Mouse (Mus musculus): ENCODE results near the gene Vmn1r55.
"Not testable (repeated sequence)": the region's sequence is repeated elsewhere in the genome, so short reads cannot be mapped to it uniquely, and the experiment has no call there.

Gene Vmn1r55

DNA sequence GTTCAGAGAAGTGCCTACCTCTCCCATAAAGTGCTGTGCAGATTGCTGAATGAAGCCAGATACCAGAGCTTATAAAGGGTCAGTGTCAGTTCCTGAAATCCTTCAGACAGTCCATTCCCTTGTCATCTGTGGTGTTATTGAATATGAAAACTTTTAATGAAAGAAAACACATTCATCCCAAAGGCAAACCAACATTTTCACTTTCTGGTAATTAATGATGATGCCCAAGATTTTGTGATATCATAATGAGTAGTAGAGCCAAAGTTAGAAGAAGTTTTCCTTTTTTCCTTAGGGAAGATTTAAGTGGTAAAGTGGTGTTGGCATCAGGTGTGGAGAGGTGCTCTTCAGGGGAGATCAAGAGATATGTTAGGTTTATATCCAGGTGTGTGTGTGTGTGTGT, at the start of gene Vmn1r55:
TSS of gene Vmn1r55 (minus strand) at position 101 of the 400 bp plus-strand sequence.
- not testable (repeated sequence) for DNase-seq (ENCODE audit: low spot score in 2 of 2)

- DNase-seq (ENCODE audit: low spot score in 2 of 2), result not testable (repeated sequence)
These were observed 47.2 kb upstream of the Vmn1r55 start, which contains the start of gene Vmn1r56 for GRCm38 (mm10) chr7:5196647-5197046. Vmn1r56 (minus strand) TSS chr7:5196747.

GRCm38 (mm10) chr7:5125549-5126406, 23.7 kb downstream of the Vmn1r55 start, which contains the start of gene Rasl2-9:
Rasl2-9 (minus strand) TSS chr7:5125950.
- peak; percentile 83 to 87 for DNase-seq (ENCODE audit: low spot score in 2 of 2)

DNA sequence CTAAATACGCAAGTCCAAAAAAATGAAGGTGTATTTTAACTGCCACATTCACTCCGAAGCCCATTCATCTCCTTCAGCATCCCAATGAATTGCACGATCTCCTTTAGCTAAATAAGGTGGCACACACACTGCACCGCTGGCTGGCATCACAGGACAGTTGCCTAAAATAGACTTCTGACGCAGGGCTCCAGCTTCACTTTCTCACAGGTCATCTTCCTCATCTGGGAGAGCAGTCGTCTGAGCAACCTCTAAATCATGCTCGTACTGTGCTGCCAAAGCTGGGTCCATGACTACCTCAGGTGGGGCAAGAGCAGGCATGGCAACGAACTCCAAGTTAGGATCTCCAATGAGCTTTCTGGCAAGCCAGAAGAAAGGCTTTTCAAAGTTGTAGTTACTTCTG, 24.4 kb downstream of the Vmn1r55 start:
- no peak for DNase-seq (ENCODE audit: low spot score in 2 of 2)

DNA sequence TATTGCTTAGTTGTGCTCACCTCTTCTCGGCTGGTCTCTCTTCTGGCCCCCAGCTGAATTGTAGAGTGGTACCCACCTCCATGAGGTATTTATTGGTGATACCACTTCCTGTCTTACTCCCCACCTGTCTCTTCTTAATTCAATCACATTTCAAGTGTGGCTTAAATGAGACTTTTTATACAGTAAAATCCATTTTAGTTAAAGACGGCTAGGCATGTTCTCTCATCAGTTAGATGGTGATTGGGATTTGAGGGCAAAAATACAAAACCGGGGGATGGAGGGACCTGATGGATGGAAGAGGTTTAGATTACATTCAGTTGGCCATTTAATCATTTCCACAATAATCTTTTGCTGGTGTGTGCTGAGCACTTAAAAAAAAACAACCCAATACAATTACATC, 32.6 kb downstream of the Vmn1r55 start, which contains the start of gene Rfpl4:
TSS of gene Rfpl4 (minus strand) at position 101 of the 400 bp plus-strand sequence.
- no peak for DNase-seq (ENCODE audit: low spot score in 2 of 2)

DNA sequence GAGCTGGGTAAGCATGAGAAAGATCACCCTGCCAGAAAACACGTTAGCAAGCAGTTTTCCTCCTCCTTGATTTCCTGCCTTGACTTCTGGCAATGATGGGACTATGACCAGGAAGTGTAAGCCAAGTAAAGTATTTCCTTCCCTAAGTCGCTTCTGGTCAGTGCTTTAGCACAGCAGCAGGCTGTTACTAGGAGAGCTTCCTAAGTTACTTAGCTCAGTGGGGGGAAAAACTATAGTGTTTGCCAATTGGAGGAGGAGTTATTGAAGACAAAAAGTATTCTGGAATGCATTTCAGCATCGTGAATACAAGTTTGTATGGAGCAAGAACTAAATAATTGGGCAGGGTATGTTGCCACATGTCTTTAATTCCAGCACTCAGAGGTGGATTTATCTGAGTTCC, 36.8 kb downstream of the Vmn1r55 start:
- no peak for DNase-seq (ENCODE audit: low spot score in 2 of 2)

GRCm38 (mm10) chr7:5109301-5109700, 40.2 kb downstream of the Vmn1r55 start:
- DNase-seq (ENCODE audit: low spot score in 2 of 2), result no peak

- no peak for DNase-seq (ENCODE audit: low spot score in 2 of 2)
These were observed 41.2 kb downstream of the Vmn1r55 start for GRCm38 (mm10) chr7:5108272-5108671.

DNA sequence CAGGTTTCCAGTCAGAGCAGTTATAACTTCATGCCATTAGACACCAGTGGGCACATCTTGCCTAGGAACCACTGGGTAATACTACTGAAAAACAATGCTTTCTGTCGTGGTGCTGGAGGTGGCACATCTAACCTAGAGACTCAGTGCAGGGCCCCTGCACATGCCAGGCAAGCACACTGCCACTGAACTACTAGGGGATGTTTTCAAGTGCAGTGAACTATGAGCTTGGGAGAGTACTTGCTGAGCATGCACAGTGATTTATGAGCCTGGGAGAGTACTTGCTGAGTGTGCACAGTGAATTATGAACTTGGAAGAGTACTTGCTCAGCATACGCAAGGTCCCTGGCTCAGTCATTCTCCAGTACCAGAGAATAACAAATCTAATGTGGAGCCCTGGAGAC, 46.9 kb downstream of the Vmn1r55 start:
- no peak for DNase-seq (ENCODE audit: low spot score in 2 of 2)

DNA sequence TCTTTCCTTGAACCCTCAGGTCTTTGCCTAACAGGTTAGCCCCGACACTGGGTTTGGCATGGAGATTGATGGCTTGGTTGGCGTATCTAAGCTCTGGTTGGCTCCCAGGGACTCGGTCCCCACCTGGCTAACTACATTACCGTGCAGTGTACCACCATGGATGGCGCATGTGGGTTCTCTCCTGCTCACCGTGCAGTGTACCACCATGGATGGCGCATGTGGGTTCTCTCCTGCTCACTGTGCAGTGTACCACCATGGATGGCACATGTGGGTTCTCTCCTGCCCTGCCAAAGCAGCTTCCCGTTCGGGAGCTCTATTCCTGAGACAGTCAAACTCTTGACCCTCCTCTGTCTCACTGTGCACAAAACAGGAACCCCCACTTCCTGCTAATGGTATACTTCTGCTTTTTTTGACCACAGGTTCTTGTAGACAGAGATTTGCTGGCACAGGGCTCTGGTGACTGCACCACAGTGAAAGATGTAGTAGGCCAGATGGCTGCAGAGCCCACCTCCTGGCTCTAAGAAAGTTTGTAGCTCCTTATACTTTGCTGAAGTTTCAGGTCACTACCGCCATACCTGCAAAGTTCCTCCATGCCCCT, 48.3 kb downstream of the Vmn1r55 start:
- peak in 1 of 2 experiments; percentile 57 for DNase-seq (ENCODE audit: low spot score in 2 of 2)

DNA sequence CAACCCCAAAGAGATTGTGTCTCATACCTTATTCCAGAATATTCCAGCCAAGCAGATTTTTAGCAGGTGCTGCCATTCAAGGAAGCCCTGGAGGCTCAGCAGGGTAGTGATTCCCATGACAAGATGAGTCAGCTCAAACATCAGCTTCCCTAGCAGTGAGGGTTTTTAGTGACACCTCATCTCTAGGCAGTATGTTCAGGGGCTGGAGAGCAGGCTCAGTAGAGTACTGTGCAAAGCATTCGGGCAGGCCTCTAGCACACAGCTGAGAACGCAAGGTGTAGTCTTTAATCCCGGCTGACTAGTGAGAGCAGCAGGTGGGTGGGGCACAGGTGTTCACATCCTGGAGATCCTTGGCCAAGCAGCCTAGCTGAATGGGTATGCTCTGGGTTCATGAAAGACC, 49.7 kb downstream of the Vmn1r55 start:
- DNase-seq (ENCODE audit: low spot score in 2 of 2), result no peak

GRCm38 (mm10) chr7:5098769-5099168, 50.7 kb downstream of the Vmn1r55 start:
- no peak for DNase-seq (ENCODE audit: low spot score in 2 of 2)

- DNase-seq (ENCODE audit: low spot score in 2 of 2), result peak in 1 of 2 experiments; percentile 26
These were observed 56.5 kb downstream of the Vmn1r55 start for GRCm38 (mm10) chr7:5092831-5093510.

DNA sequence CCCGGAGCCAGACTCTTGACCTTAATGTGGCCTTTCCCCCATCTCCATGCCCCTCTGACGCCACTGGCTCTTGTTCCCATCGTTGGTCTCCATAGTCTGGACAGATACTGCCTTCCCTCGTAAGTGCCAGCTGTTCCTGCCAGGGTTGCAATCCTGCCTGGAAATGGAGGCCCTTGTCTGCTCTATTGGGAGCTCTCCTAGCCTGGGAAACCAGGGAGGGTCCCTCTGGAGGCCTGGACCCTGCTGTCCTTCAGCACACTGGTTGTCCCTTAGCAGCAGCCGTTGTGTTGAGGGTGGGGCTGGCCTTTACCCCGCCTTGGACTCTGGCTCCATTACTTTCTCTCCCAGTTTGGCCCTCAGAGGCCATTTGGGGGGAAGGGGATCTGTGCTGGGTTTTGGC, 57.1 kb downstream of the Vmn1r55 start:
- DNase-seq (ENCODE audit: low spot score in 2 of 2), result peak in 1 of 2 experiments; percentile 18

DNA sequence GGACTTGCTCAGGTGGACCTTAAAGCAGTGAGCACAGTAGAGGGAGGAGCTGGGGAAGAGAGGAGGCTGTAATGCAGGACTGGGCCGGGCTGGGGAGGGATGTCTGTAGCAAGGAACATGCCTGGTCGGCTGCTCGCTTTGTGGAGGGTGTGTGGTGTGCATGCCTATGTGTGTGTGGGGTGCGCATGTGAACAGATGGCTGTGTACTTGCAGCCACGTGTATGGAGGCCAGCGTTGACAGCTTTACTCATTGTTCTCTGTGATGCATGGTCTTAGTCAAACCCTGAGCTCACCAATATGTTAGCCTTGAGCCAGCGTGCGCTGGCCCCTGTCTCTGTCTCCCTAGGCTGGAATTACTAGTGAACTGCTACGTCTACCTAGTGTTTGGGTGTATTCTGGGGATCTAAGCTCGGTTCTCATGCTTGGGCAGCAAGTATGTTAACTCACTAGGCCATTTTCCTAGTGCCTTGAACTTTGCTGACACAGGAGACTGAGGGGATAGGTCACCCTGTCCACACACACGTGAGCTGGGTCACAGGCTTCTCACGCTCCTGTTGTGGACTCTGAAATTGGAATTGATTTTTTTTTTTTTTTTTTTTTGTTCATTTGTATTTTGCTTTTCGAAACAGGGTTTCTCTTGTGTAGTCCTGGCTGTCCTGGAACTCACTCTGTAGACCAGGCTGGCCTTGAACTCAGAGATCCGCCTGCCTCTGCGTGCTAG, 58.3 kb downstream of the Vmn1r55 start:
- DNase-seq (ENCODE audit: low spot score in 2 of 2), result peak in 1 of 2 experiments; percentile 29

DNA sequence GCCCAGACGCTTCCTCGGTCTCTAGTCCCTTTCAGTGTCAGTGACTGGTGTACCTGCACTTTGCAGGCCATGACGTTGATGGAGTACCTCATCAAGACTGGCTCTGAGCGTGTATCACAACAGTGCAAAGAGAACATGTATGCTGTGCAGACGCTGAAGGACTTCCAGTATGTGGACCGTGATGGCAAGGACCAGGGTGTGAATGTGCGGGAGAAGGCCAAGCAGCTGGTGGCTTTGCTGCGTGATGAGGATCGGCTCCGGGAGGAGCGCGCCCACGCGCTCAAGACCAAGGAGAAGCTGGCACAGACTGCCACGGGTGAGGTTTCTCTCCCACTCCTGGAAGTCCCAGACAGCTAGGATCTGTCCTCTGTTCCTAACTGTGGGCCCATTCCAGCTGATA, 59.6 kb downstream of the Vmn1r55 start:
- DNase-seq (ENCODE audit: low spot score in 2 of 2), result no peak

GRCm38 (mm10) chr7:5087886-5088285, 61.6 kb downstream of the Vmn1r55 start:
- DNase-seq (ENCODE audit: low spot score in 2 of 2), result no peak

DNA sequence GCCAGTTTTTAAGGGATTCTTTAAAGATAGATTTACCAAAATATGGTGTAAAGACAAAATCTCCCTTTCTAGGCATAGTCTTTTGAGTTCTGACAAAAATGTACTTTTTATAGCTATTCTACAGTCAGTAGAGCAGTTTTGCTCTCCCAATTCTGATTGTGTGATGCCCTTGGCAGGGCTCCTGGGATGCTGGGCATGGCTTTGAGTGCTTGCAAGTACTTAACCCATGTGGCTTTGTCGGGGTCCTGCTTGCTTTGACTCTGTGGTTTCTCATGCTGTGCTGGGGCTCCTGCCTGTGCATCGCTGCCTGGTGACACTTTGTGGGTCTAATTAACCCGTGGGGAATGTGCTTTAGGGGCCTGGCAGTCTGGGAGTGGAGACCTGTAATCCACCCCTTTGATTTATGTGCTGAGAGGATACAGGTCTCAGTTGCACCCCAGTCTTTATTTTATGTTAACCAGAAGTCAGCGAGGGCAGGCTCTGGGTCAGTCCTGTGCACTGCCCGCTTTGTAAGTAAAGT, 62.5 kb downstream of the Vmn1r55 start:
- no peak for DNase-seq (ENCODE audit: low spot score in 2 of 2)

GRCm38 (mm10) chr7:5085512-5085911, 64.0 kb downstream of the Vmn1r55 start:
- no peak for DNase-seq (ENCODE audit: low spot score in 2 of 2)

DNA sequence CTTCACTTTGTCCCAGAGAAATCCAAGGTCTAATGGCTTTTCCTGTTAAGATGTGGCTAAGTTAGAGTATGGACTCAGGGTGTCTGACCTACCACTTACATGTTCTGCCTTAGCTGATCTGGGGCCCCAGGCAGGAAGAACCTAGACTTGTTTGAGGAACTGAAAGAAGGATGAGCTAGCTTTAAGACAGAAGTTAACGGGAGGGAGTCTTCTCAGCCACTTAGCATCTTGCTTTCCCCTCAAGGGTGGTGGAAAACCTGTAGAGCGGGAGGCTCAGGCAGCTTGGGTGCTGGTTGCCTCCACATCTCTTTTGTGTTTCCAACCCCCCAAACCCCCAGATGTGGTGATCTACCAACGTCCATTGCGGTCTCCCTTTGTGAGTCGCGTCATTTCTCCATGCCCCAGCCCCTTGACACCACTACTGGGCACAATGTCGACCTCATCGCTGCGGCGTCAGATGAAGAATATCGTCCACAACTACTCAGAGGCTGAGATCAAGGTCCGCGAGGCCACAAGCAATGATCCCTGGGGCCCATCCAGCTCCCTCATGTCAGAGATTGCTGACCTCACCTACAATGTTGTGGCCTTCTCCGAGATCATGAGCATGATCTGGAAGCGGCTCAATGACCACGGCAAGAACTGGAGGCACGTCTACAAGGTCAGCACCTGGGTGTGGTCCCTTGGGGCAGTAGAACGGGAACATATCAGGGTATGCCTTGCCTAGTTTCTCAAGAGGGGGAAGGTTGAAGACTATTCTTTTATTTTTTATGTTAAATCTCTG, 66.0 kb downstream of the Vmn1r55 start:
- DNase-seq (ENCODE audit: low spot score in 2 of 2), result no peak

DNA sequence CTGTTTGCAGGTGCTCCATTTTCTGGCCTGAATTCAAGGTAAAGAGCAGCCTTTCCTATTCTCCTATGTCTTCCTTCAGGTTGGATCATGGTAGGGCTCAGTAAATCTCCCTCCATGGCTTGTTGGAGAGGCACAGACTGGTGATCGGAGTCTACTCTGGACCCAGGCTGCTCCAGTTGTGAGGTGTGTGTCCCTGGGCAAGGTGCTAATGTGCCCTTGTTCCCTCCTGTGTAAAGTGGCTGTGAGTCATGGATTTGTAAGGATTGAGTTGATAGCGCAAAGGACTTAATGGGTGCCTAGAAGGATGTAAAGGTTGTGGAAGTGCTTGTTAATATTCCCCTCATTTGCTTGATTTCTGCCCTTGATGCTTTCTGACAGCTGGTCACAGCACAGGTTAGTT, 67.5 kb downstream of the Vmn1r55 start:
- DNase-seq (ENCODE audit: low spot score in 2 of 2), result no peak

Measured in right cerebral cortex, postnatal 10 days (tissue).